Mouse (Mus musculus) midbrain, embryonic 14.5 days (tissue): ENCODE measurements around the gene Zc3h4. TPM values are rescaled to one million over a fixed set of nuclear protein-coding genes. Genes with fewer than 3 reads are reported as not detected.
A peak's percentile ranks its signal among the peaks of the same experiment; 100 is the strongest.

ENCODE experiments used
- ATAC-seq: fragments of 200-750 bp; cut with Nextera tagmentation; 2 replicates; pipeline ENCODE4 v1.8.0; 2017; ENCODE audit warnings: moderate number of reproducible peaks, moderate library complexity; ENCODE audit not compliant: low FRiP score, low TSS enrichment
- DNase-seq: peaks from one replicate; pipeline ENCODE4 v3.0.0-alpha.2; 2015
- H3K27ac ChIP-seq: fragments of 300-500 bp; sonication (generic); replicated peaks from 2 replicates; pipeline ENCODE4 v1.5.1; 2014; ENCODE audit warnings: mild to moderate bottlenecking, low read depth, low read length, moderate library complexity
- H3K27me3 ChIP-seq: fragments of 300-500 bp; sonication (generic); 2 replicates; pipeline ENCODE4 v1.6.1; 2014; ENCODE audit warnings: low read length, control low read depth, mixed read lengths; ENCODE audit not compliant: control insufficient read depth, insufficient read depth
- H3K36me3 ChIP-seq: fragments of 300-500 bp; sonication (generic); 2 replicates; pipeline ENCODE4 v1.6.1; 2014; ENCODE audit warnings: low read length, control low read depth; ENCODE audit not compliant: control insufficient read depth, insufficient read depth
- H3K4me1 ChIP-seq: fragments of 300-500 bp; sonication (generic); 2 replicates; pipeline ENCODE4 v1.6.1; 2014; ENCODE audit warnings: mild to moderate bottlenecking, antibody characterized with exemption, low read length, control low read depth; ENCODE audit not compliant: control insufficient read depth, insufficient read depth
- H3K4me2 ChIP-seq: fragments of 300-500 bp; sonication (generic); 2 replicates; pipeline ENCODE4 v1.6.1; 2014; ENCODE audit warnings: mild to moderate bottlenecking, low read length, moderate library complexity
- H3K4me3 ChIP-seq: fragments of 300-500 bp; sonication (generic); replicated peaks from 2 replicates; pipeline ENCODE4 v1.5.1; 2014; ENCODE audit warnings: low read depth, low read length
- H3K9ac ChIP-seq: fragments of 300-500 bp; sonication (generic); replicated peaks from 2 replicates; pipeline ENCODE4 v1.6.1; 2014; ENCODE audit warnings: mild to moderate bottlenecking, low read length, moderate library complexity
- H3K9me3 ChIP-seq: fragments of 300-500 bp; sonication (generic); 2 replicates; pipeline ENCODE4 v1.6.1; 2016; ENCODE audit warnings: low read length, control low read depth, mixed read lengths; ENCODE audit not compliant: control insufficient read depth
- WGBS: fragments of 180-500 bp; shearing (Covaris S2); extraction: QIAGEN DNeasy Blood & Tissue Kit; methylation state at CpG from one replicate; pipeline ENCODE4 v1.1.7; 2014; 5-methylcytosine and 5-hydroxymethylcytosine counted together
- polyA plus RNA-seq: library from polyadenylated mRNA; unstranded; fragments of >200 nt; fragmentation: Nextera tagmentation; extraction: Ambion mirVana; gene quantifications from 2 replicates; pipeline ENCODE4 v1.2.1, GENCODE M21; 2014

Zc3h4 gene
- polyA plus RNA-seq, 1 experiment from 2014 or later, result 19.2 TPM

- WGBS, result 77% methylated on average over 2 of the region's 2 CpGs
- H3K27me3 ChIP-seq, result no peaks in the 10 kb centered on the region
These were observed 4.4 kb downstream of the Zc3h4 start for GRCm38 (mm10) chr7:16405073-16405455.

GRCm38 (mm10) chr7:16405516-16406351 is 5.0 kb downstream of the Zc3h4 start:
- H3K4me3 ChIP-seq, result no peak overlapping the region
- ATAC-seq (no peak), DNase-seq (no peak)

More at GRCm38 (mm10) chr7:16405073-16405455, 4.4 kb downstream of the Zc3h4 start:
- peak overlapping the region; percentile 28; the same call in 1 of the 2 replicates for H3K9ac ChIP-seq
- no peak overlapping the region for H3K4me3 ChIP-seq
- DNase-seq, result no peak
- peak overlapping the region; percentile 26 for H3K4me2 ChIP-seq
- H3K36me3 ChIP-seq, result no peaks in the 10 kb centered on the region
- H3K9me3 ChIP-seq, result no peaks in the 10 kb centered on the region
- no peak for ATAC-seq
- H3K4me1 ChIP-seq, result peaks cover 31% of the 10 kb centered on the region
- H3K27ac ChIP-seq, result peak overlapping the region; percentile 27; the same call in 1 of the 2 replicates

GRCm38 (mm10) chr7:16406978-16407377 is 6.3 kb downstream of the Zc3h4 start:
- Histone ChIP-seq H3K27ac (no peak overlapping the region), H3K4me2 (no peak overlapping the region), H3K36me3 (0 out of 2 replicates have a peak, but pooled peaks cover 6% of the 10 kb centered on the region), H3K4me3 (no peak overlapping the region), H3K27me3 (no peaks in the 10 kb centered on the region), H3K9ac (no peak overlapping the region), H3K9me3 (no peaks in the 10 kb centered on the region), H3K4me1 (peaks cover 32% of the 10 kb centered on the region)
- DNase-seq (no peak), ATAC-seq (no peak)
- 91% methylated on average over 3 of the region's 3 CpGs for WGBS

More at GRCm38 (mm10) chr7:16405516-16406351, 5.0 kb downstream of the Zc3h4 start:
- peak overlapping the region; percentile 26 for H3K4me2 ChIP-seq
- H3K9me3 ChIP-seq, result no peaks in the 10 kb centered on the region
- peak overlapping the region; percentile 28; the same call in 1 of the 2 replicates for H3K9ac ChIP-seq
- H3K4me1 ChIP-seq, result peaks cover 31% of the 10 kb centered on the region
- H3K27me3 ChIP-seq, result no peaks in the 10 kb centered on the region
- 0 out of 2 replicates have a peak, but pooled peaks cover 3% of the 10 kb centered on the region for H3K36me3 ChIP-seq
- H3K27ac ChIP-seq, result peak overlapping the region; percentile 46
- 75% methylated on average over 11 of the region's 11 CpGs for WGBS

- peaks cover 19% of the 10 kb centered on the region; the same call in 1 of the 2 replicates for H3K4me1 ChIP-seq
- ATAC-seq (no peak), DNase-seq (no peak)
- no peak overlapping the region for H3K9ac ChIP-seq
- no peak overlapping the region for H3K4me2 ChIP-seq
- no peak overlapping the region for H3K27ac ChIP-seq
- WGBS, result 94% methylated on average over 5 of the region's 5 CpGs
- H3K27me3 ChIP-seq, result no peaks in the 10 kb centered on the region
- no peak overlapping the region for H3K4me3 ChIP-seq
- peaks cover 9% of the 10 kb centered on the region; the same call in 1 of the 2 replicates for H3K36me3 ChIP-seq
- no peaks in the 10 kb centered on the region for H3K9me3 ChIP-seq
These were observed 10.4 kb downstream of the Zc3h4 start for GRCm38 (mm10) chr7:16411100-16411499.

- peaks cover 20% of the 10 kb centered on the region for H3K36me3 ChIP-seq
- no peaks in the 10 kb centered on the region for H3K9me3 ChIP-seq
- WGBS, result 80% methylated on average over 8 of the region's 8 CpGs
- no peak overlapping the region for H3K4me2 ChIP-seq
- H3K4me3 ChIP-seq, result no peak overlapping the region
- H3K27me3 ChIP-seq, result no peaks in the 10 kb centered on the region
- 0 out of 2 replicates have a peak overlapping the region, but pooled peaks have one; percentile 32 for H3K27ac ChIP-seq
- H3K9ac ChIP-seq, result no peak overlapping the region
- no peak for DNase-seq
- peaks cover 16% of the 10 kb centered on the region; the same call in 1 of the 2 replicates for H3K4me1 ChIP-seq
- ATAC-seq, result no peak
These were observed 11.6 kb downstream of the Zc3h4 start for GRCm38 (mm10) chr7:16412220-16412896.

GRCm38 (mm10) chr7:16412930-16413329 is 12.2 kb downstream of the Zc3h4 start:
- DNase-seq, result peak; percentile 35
- Histone ChIP-seq H3K4me2 (no peak overlapping the region), H3K9me3 (no peaks in the 10 kb centered on the region), H3K4me1 (peaks cover 16% of the 10 kb centered on the region; the same call in 1 of the 2 replicates), H3K9ac (no peak overlapping the region), H3K27me3 (no peaks in the 10 kb centered on the region), H3K36me3 (peaks cover 26% of the 10 kb centered on the region), H3K4me3 (no peak overlapping the region), H3K27ac (peak overlapping the region; percentile 32; the same call in 1 of the 2 replicates)
- WGBS, result 15% methylated on average over 2 of the region's 2 CpGs
- no peak for ATAC-seq

- Histone ChIP-seq H3K4me3 (no peak overlapping the region), H3K27ac (no peak overlapping the region), H3K27me3 (no peaks in the 10 kb centered on the region), H3K36me3 (peaks cover 50% of the 10 kb centered on the region), H3K9ac (no peak overlapping the region), H3K4me2 (no peak overlapping the region), H3K9me3 (no peaks in the 10 kb centered on the region), H3K4me1 (peaks cover 16% of the 10 kb centered on the region; the same call in 1 of the 2 replicates)
- 92% methylated on average over 3 of the region's 3 CpGs for WGBS
- no peak for DNase-seq
- no peak for ATAC-seq
These were observed 14.7 kb downstream of the Zc3h4 start for GRCm38 (mm10) chr7:16415426-16415825.

- H3K9ac ChIP-seq, result no peak overlapping the region
- no peaks in the 10 kb centered on the region for H3K9me3 ChIP-seq
- peaks cover 13% of the 10 kb centered on the region; the same call in 1 of the 2 replicates for H3K4me1 ChIP-seq
- H3K4me2 ChIP-seq, result no peak overlapping the region
- H3K27me3 ChIP-seq, result no peaks in the 10 kb centered on the region
- H3K36me3 ChIP-seq, result peaks cover 60% of the 10 kb centered on the region
- ATAC-seq, result no peak
- no peak overlapping the region for H3K4me3 ChIP-seq
- 96% methylated on average over 10 of the region's 10 CpGs for WGBS
- H3K27ac ChIP-seq, result no peak overlapping the region
- no peak for DNase-seq
These were observed 16.5 kb downstream of the Zc3h4 start for GRCm38 (mm10) chr7:16417141-16417771.
